Mouse (Mus musculus) forelimb bud, embryonic 11.5 days (tissue): ENCODE data around the gene Mrpl40.
"Not testable (repeated sequence)": the region's sequence is repeated elsewhere in the genome, so short reads cannot be mapped to it uniquely, and the experiment has no call there.

Experiments
- DNase-seq: peaks from one replicate; pipeline ENCODE4 v3.0.0-alpha.2; 2012; ENCODE audit warnings: low read depth, low spot score

Mrpl40 gene

DNA sequence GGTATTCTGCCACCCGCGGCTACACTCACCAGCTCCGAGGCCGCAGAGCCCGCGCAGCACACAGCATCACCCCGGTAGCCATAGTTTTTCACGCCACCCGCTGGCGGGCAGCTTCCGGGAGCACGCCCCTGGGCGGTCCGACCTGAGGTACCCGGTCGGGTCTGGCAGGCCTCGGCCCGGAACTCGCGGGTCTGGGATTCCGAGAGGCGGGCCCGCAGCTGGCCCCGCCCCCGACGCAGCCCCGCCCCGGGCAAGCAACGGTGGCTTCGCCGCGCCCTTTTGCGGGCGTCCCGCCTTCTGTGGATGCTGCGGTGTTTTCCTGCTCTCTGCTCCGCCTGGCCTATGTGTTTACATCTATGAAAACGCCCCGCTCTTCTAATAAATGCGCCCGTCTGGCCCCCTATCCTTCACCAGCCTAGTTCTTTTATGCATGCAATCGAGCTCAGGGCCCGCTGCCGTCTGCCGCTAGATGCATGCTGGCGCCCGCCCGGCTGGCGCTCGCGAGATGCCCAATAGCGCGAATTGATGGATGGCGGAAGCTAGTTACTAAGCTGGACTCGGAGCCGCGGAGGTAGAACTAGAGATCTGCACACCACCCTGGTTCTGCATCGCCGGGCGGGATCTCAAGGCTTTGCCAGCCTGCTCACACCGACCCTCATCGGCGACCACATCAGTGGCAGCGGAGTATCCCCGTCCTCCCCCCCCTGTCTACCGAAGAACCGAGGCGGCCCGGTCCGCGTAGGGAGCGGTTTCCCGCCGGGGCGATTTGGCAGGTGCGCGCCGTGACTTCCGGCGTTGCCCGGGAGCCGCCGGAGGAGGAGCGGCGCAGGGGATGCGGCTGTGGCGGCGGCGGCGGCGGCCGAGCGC is at the start of gene Mrpl40, which contains the start of gene Hira:
TSS of gene Mrpl40 (minus strand) at position 421 of the 867 bp plus-strand sequence.
TSS of gene Hira (plus strand) at position 596 of the 867 bp plus-strand sequence.
- peak; percentile 85 for DNase-seq

DNA sequence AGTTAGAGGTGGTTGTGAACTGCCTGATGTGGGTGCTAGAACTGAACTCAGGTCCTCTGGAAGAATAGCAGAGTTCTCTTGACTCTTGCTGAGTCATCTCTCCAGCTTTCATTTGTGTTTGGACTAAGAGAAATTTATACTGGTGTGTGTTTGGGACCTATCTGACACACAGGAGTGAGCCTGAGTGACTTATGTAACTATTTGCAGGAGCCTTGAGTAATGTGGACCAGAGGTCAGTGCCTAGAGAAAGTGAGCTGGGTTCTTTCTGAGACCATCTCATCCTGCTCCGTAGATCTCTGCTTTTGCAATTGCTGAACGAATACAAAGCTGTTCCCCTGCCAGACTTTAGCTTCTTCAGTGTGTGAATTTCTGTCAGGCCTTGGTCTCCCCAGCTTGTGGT is 45.1 kb upstream of the Mrpl40 start:
- no peak for DNase-seq

- DNase-seq: no peak
Observed at GRCm38 (mm10) chr16:18916064-18916463, 39.4 kb upstream of the Mrpl40 start.

DNA sequence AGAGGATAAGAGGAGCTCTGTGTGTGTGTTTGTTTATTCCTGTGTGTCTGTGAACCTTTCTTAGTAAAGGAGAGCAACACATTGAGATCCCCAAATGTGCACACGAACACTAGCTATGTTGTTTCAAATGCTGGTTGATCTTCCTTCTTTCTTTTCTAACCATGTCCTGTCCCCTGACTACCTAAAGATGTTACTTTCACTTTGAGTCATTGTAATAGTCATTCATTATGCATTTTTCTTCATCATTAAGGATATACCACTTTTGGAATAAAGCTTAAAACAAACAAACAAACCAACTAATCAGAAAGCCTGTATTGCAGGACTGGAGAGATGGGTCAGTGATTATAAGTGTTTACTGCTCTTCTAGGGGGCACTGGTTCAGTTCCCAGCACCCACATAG is 29.0 kb upstream of the Mrpl40 start:
- DNase-seq: no peak

DNA sequence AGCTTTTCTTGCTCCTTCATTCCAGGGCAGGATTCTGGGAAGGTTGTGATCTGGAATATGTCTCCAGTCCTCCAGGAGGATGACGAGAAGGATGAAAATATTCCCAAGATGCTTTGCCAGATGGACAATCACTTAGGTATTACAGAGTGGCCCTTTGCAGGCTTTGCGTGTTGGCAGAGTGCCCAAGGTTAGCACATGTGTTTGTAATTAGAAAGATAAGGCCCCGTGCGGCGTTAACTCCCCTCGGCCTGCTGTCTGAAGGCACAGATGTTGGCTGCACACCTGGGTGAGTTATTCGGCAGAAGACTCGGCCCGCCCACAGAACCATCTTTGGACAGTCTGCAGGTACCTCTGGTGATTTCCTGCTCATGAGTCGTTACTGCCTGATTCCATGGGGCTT is 19.8 kb upstream of the Mrpl40 start:
- DNase-seq: peak; percentile 28

DNA sequence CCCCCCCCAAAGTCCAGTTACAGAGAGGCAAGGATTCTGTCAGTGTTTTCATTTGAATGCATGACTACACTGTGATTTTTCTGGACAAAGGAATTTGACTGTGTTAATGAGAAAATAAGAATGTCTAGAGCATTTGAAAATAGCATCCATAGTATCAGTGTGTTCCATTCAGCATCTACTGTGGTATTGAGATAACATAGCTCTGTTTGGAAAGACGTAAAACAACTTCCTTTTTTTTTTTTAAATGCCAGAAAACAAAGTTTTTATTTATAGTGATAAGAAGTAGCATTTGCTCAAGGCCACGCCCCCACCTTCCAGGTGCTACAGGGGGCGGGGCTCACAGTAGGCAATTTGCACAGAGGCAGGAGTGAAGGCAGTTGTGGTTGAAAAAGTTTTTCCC is 18.6 kb upstream of the Mrpl40 start:
- DNase-seq: no peak

- DNase-seq: no peak
Observed at GRCm38 (mm10) chr16:18893840-18894372, 17.2 kb upstream of the Mrpl40 start.

DNA sequence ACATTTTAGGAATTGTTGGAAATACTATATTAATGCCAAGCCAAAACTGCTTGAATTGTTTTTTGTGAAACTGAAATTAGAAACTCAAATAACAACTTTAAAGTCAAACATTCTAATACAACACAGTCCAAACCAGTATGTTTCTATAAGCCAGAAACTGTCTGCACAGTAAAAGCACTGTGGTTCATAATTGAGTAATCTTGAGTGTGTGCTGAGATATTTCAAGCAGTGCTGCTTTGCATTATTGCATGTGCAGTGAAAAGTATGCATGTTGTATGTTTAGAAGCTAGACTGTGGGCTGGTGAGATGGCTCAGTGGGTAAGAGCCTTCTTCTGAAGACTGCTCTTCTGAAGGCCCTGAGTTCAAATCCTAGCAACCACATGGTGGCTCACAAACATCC is 7.4 kb upstream of the Mrpl40 start:
- DNase-seq: no peak

DNA sequence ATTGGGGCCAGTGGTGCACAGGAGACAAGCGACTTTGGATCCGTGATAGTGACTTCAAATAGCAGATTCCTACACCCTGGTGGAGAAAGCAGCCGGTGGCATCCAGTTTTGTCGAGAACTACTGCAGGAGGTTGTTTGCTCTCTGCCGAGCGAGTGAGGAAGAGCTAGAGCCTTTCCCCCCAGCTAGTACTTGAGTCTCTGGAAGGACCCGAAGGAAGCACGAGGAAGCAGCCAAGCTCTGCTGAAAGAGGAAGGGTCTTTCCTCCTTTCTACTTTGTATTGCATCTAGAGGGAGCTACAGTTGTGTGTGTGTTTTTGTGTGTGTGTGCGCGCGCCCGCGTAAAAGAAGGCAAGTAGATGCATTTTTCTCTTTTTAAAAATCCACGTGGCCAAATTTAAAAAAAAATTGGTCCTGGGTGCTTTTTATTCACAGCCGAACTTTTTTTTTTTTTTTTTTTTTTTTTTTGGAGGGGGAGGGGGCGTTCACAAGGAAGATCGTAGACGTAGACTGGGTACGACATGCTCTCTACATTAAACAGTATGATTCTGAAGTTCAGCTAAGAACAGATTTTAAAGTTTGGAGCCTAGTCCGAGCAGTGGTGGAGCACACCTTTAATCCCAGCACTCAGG is 1.5 kb upstream of the Mrpl40 start:
- DNase-seq: no peak

DNA sequence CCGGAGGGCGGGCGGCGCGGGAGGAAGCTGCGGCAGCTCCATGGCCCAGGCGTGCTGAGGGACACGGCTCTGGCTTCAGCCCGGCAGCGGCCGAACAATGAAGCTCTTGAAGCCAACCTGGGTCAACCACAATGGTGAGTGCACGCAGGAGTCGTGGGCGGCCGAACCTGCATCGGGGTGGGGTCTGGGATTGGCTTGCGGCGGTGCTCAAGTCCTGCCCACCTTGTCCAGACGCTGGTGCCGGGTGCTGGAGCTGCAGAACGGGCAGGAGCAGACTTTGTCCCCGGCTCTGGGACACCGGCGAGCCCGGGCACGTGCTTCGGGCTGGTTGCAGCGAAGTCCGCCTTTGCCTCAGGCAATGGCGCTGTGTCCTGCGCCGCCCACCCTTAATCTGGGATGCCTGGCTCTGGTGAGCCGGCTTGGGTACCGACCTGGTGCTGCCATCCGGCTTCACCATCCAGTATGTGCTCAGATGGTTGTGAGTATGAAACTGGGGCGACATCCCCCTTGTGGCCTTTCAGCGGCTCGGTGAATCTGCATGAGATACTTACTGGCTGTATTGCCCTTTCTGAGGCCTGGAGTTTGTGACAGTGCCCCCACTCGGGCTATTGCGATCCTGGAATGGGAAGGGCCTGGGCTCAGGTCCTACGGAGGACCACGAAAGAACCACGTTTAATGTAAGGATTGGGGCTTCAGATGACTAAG is 876 bp upstream of the Mrpl40 start:
- DNase-seq: peak; percentile 67

- DNase-seq: no peak
Observed at GRCm38 (mm10) chr16:18876091-18876441, 596 bp downstream of the Mrpl40 start.

GRCm38 (mm10) chr16:18870495-18870894 is 6.2 kb downstream of the Mrpl40 start:
- not testable (repeated sequence) for DNase-seq

DNA sequence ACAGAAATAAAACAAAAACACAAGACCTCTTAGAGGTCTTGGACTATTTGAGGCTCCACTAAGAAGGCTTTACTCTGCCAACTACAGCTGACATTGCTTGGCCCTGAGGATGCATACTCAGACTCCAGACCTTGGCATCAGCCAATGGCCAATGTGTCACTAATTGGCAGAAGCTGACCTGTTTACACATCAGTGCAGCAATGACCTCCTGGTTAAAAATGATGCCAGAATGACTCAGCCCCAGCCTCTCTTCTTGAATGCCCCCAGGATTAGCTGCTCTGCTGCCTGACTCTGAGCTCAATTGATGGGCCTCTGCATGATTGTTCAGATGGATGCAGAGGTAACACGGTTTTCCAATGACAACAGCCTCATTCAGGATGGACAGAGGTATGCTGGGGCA is 16.5 kb downstream of the Mrpl40 start:
- no peak for DNase-seq

DNA sequence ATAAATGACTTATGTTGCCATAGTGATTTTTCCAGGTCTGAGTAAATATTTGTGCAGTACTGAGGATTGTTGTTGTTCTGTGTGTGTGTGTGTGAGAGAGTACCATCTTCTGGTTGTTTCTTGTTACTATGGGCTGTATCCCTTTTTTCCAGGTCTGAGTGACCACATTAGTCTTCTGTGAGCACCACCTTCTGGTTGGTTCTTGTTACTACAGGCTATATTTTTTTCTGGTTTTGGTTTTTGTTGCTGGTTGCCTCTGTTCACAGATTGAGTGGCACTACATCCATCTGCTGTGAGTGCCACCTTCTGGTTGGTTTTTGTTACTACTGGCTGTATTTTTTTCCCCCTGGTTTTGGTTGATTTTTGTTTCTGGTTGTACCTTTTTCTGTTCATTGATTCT is 18.1 kb downstream of the Mrpl40 start:
- peak; percentile 49 for DNase-seq

GRCm38 (mm10) chr16:18849521-18850190 is 27.0 kb downstream of the Mrpl40 start:
- DNase-seq: not testable (repeated sequence)

DNA sequence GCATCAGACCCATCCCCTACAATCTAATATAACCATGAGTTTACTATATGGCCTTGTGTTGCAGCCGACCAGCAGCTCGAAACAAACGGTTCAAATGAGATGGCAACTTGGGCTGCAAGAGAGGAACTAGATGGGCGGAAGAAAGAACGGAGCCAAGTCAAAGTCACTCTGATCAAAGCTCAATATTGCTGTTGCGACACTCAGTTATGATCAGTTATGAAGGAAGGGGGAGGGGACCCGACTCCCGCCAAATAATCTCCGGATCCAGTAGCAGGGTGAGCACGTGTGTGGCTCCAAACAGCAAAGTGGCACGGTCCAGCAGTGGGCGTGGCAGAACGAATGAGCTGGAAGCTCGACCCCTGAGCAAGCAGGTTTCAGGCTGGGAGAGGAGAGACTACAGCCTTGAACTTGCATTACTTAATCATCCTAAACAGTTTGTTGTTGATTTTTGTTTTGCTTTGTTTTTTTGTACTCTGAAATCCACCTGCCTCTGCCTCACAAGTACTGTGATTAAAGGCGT is 30.3 kb downstream of the Mrpl40 start:
- DNase-seq: no peak

DNA sequence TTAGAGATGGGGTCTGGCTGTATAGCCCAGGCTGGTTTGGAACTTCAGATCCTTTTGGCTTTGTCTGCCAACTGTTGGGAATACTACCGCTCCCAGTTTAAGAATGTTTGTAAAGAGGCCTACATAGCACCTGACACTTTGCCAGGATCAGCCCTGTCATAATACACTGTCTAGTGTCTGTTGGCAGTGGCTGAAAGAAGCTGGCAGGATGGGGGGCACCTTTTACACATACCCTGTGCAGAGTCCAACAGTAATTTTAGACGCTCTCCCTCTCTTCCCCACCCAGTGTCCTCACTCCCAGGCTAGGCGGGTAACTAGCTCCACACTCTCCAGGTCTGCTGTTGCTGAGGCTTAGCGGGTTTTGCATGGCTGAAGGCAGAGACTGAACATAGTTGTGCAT is 38.3 kb downstream of the Mrpl40 start:
- no peak for DNase-seq

GRCm38 (mm10) chr16:18836468-18837208 is 40.0 kb downstream of the Mrpl40 start, which contains the start of the genes 2510002D24Rik and Gm28539:
Gene 2510002D24Rik, plus strand, starts transcription at chr16:18836578.
Gene Gm28539, plus strand, starts transcription at chr16:18836584.
- DNase-seq: peak; percentile 96

DNA sequence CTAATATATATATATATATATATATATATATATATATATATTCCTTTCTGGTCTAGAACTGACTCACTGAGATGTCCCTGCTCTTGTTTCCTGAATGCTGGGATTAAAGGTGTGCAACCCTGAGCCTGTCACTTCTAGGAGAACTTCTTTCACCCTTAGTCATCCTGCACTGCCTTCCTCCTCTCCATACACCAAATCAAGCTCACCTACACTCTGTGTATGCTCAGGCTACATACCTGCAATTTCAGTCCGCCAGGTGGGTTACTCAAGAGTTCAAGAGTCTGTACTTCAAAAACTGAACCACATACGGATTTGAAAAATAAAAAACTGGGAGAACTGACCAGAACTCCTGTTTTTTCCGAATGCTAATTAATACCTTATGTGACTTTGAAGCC is 40.6 kb downstream of the Mrpl40 start:
- no peak for DNase-seq

- no peak for DNase-seq
Observed at GRCm38 (mm10) chr16:18833486-18833885, 43.2 kb downstream of the Mrpl40 start.

- no peak for DNase-seq
Observed at GRCm38 (mm10) chr16:18829102-18829501, 47.6 kb downstream of the Mrpl40 start.
